Mouse (Mus musculus): ENCODE measurements around the gene Hk2.
A peak's percentile ranks its signal among the peaks of the same experiment; 100 is the strongest.

Gene Hk2

DNA sequence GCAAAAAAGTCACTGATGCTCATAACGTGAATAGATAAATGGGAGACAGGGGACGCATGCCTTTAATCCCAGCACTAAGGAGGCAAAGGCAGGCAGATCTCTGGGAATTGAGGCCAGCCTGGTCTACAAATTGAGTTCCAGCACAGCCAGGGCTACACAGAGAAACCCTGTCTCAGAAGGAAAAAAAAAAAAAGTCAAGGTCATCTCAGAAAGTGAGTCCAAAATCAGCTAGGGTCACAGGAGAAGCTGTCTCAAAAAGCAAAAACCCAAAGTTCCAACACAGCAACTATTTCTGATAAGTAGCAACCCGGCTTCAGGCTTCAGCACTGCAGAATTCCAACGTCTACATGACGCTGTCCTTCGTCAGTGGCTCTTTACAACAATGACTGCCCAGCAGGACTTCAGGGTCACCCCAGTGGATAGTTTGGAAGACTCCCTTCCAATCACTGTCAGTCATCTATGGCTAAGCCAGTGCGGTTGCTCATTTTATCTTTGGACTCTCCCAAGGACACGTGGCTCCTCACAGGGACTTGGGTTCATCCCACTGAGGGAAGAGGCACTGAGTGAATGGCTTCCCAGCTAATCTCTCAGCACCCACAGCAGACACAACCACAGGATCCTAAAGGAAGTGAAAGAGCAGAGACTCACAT, 33.3 kb downstream of the Hk2 start:
- no peak for DNase-seq (ENCODE audit: low read depth)

DNA sequence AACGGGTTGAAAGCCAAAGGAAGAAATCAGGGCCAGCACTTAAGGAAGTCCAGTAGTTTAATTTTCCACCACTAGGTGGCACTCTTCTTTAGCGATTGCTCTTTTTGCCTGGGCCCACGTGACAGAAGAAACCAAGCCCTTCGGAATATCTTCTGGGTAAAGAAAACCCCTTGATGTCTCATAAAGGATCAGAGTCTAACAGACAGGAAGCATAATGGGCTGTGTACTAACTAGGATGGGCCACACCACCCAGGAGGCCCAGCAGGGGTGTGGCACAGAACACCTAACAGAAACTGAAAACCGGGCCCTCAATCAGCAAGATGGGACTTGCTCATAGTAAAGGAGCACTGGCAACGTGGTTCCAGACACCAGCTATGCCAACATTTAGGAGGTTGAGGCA, 34.0 kb downstream of the Hk2 start:
- peak; percentile 57 for DNase-seq (ENCODE audit: low read depth)

DNA sequence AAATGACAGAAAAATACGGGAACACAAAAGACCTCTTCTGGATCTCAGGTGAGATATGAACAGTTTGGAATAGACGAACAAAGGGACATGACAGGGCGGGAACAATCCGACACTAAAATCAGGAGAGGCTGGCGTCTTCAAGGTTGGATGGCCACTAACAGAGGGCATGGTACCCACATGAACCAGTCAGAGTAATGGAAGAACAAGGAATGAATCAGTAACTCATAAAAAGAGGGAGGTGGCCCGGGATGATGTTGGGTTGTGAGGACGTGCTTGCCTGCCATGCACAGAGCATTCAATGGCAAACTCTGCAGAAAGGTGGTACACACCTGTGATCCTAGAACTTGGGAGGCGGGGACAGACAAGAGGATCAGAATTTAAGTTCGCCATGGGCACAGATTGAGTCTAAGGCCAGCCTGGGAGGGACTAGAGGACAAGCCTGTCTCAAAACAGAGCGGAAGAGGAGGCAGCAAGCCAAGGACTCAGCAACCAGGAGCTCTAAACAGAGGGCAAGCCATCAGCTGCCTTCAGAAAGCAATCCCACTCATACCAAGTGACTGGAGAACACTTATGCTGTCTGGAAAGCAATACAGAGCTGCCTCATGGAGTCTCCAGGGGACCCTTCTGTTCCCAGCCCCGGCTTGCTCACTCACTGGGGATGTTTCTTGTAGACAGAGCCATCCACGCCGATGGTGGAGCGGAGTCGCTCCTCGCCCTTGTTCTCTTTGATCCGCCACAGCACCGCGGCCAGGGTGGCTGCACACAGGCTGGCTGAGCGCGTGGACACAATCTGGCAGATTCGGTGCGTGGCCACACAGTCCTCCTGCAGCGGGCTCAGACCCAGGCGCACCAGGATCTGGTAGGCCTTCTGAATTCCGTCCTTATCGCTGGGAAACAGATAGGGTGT, 36.4 kb downstream of the Hk2 start:
- DNase-seq (ENCODE audit: low read depth): no peak

DNA sequence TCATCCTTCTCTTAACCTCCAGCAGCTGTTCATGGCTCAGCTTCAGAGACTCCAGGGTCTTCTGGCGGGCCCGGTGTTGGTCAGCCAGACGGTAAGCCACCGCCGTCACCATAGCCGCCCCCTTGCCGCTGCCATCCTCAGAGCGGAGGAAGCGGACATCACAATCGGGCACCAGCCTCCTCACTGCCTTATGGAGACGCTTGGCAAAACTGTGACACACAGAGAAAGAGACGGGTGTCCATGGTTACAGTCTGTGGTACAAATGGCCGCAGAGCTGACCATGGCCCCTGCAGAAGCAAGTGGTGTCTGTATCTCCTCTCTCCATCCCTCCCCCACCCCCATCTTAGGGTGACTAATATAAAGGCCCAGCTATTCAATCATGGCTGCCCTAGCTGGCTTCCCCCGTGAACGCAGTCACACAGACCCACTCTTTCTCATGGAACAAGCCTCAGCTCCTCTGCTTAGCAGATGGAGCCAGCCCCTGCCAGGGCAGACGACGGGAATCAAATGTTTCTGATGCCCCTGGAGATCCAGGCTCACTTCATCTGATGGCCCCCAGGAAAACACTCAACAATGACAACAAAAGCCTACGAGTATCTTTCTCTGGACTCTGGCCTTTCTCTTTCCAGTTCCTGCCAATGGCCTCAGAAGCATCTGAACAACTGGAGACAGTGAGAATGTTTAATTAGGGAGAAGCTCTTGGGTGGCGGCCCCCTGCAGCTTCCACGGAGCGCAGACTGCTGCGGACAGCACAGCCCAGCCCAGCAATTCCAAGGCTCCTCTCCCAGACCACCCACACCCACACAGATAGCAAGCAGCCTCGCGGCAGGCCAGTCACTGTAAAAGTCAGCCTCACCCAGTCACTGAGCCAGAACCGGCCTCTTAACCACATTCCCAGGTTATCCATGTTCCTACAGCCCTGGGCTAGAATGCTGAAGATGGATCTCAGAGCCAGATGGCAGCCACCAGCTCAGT, 37.3 kb downstream of the Hk2 start:
- DNase-seq (ENCODE audit: low read depth): no peak

DNA sequence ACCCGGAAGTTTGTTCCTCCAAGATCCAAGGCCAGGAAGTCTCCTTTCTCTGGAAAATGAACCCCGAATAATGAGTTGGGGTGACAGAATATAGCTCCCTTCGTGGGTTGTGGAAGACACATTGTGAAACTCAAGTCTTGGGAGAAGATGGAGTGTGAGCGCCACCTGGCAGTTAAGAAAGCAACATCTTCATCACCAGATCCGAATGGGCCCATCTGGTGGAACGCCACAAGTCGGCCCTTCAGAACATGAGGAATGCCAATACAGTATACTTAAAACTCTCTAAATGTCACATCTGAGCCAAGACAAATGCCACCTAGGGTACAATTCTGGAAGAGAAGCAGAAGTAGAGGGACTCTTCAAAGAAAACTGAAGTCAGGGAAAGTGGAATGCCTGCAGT, 38.9 kb downstream of the Hk2 start:
- no peak for DNase-seq (ENCODE audit: low read depth)

DNA sequence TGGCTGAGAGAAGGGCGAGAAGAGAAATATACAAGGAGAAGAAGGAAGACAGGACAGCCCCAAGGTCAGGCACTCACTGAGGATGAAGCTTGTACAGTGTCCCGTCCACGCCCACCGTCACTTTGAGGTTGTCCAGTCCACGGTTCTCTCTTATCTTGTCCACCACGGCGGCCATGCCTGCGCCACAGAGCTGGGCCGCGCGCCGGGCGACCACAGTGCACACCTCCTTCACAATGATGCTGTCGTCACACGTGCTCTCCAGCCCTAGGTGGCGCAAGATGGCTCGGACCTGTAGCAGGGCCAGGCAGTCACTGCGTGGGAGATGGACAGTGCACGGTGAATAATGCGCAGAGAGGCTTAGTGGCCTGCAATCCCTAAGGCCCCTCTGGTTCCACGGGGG, 45.6 kb downstream of the Hk2 start:
- no peak for DNase-seq (ENCODE audit: low read depth)

DNA sequence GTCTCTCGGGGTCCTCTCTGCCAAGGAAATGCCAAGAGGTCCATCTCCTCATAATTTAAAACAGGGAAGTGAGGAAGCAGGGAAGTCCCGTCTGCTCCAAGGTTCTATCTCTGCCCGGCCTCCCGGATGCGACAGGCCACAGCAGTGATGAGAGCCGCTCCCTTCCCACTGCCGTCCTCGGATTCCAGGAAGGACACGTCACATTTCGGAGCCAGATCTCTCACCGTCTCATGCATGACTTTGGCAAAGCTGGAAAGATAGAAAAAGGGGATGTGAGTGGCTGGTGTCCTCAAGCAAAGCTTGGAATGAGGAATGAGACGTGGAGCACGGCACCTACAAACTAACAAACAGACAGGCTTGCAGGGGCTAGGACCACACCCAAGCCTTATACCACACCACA, 47.0 kb downstream of the Hk2 start:
- no peak for DNase-seq (ENCODE audit: low read depth)

DNA sequence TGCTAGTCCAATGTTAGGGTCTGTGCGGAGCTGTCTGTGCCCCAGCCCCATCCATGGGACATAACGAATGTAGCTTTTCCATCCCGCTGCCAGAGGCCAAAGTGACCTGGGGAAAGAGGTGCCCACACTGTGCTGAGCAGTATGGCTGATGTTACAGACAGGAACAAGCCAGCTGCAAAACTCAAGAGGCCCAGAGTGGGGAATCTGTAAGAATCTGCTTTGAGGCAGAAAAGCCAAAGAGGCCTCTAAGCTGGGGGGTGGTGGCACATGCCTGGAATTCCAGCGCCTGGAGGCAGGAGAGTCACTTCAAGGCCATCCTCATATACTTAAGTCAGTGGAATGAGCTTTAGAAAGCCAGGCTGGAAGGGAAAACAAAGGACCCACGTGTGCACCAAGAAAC, 50.9 kb downstream of the Hk2 start:
- no peak for DNase-seq (ENCODE audit: low read depth)

DNA sequence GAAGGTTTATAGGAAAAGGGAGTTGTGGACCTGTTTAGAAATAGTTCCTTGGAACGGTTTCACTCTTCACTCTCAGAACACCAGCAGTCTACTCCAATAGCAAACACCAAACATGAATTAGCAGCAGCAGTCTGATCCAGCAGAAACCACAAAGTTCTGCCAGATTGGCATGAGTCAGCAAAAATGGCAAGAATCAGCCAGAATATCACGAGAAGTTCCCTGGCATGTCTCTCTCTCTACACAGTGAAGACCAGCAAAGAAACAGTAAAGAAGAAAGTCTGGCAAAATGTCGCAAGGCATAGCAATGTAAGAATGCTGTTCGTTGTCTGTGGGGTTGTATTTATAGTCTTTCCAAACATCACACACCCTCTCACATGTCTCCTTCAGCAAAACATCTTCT, 58.1 kb downstream of the Hk2 start:
- no peak for DNase-seq (ENCODE audit: low read depth)

DNA sequence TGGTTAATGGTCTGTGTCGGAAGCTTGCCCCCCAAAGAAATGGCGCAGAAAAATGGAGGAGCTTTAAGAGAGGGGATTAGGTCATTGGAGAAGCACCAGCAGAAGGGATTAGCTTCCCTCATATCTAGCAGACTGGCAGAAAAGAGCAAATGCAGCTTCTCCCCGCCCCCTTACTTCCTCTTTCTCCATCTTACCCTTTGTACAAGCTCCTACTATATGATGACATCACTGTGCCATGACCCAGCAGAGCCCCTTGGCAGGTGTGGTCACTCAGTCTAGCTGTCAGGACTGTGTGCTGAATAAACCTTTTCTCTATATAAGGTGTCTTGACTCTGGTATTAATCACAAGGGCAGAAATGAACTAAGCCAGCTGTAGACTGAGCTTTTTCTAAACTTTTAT, 58.6 kb downstream of the Hk2 start:
- DNase-seq (ENCODE audit: low read depth): no peak

DNA sequence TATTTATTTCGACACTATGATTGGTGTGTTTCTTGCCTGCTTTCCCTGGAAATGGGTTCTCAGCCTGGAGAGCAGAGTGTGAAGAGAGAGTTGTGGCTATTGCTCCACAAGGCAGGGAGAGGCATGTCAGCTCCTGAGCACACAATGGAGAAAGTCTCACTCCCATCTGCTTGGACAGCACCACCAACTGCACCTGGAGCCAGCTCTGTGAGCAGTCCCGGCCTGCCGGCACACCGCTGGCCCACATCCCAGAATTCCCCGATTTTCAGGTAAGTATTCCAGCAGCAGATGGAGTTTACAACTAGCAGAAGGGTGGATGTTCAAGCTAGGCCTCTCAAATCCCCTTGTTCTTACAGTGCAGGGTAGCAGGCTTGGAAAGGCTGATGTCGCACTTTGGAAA, 59.0 kb downstream of the Hk2 start:
- no peak for DNase-seq (ENCODE audit: low read depth)

DNA sequence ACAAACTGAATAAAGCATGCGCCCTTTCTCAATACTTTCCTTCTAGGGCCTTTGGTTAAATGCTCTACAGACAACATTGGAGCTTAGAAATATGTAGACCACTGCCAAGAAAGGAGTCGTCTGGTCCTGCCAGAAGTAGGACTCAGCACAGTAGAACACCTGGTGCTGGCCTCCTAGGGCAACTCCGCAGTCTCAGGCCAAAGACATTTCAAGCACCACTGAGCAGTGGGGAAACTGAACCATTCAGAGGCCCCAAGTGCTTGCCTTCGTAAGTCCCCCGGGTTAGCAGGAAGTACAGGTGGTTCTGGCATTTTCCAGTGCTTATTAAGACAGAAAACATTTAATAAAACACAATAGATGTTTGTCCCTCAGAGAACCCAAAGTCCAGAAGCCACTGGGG, 59.4 kb downstream of the Hk2 start:
- DNase-seq (ENCODE audit: low read depth): no peak

DNA sequence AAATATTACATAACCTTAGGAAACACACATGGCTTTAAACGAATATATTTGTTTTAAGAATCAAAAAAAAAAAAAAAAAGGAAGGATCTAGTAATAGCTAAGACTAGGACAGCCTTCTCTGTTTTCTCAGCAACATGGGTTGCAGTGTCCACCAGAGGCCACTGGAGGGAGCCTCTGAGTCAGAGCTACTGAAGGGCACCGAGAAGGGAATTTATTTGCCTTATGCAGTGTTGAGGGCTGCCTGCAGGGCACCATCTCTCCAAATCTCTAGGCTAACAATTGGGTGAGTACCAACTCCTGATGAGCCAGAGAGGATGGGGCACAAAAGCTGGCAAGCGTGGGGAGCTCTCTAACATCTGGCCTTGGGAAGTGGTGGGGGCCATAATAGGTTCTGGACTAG, 60.0 kb downstream of the Hk2 start:
- peak; percentile 79 for DNase-seq (ENCODE audit: low read depth)

DNA sequence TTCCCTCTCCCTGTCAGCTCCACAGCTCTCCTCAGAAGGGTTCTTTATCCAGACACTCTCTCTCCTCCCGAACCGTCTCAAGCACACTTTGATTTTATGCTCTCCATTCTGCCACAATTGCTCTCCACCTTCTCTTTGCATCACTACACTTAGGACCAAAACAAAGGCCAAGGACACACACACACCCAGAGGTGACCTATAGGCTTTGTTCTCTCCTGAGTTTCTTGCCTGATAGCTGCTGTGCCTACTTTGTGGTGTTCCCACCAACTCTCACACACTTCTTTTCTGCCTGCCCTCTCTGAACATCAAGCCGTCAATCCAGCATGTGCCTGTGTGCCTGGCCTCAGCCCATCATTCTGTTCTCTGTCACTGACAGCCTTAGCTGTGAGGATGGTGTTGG, 66.5 kb downstream of the Hk2 start:
- no peak for DNase-seq (ENCODE audit: low read depth)

DNA sequence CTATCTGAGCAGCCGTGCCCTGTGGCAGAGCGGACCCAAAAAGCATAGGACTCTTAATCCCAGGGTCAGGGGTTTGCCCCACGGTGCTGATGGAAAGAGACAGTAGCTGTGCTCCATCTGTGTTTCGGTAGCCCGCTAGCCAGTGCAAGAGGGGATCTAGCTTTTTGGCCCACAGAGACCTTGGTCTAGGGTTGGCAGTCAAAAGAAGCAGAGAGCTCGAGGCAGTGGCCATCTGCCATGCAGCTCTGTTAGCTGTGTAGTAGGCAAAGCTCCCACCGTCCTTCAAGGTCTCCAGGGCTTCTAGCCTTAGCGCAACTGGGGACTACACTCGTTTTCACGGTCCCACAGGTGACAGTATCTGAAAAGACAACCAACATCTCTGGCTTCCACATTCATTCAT, 67.0 kb downstream of the Hk2 start:
- no peak for DNase-seq (ENCODE audit: low read depth)

DNA sequence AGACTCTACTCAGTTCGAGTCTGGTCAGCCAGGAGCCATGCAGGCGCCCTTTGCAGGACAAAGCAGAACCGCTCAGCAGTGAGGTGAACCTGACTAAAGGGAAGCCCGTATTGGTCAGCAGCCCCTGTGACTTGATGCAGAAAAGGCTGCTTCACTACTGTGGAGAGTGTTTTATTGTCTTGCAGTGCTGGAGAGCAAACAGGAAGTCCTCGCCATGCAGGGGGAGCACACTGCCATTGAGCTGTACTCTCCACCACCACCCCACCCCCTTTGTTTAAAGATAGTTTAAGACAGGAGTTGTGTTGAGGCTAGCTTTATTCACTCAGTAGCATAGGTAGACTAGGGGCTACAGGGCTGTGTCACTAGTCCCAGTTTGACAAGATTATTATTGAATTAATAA, 69.0 kb downstream of the Hk2 start, which contains the start of gene Pole4:
TSS of gene Pole4 (minus strand) at position 145 of the 400 bp plus-strand sequence.
- no peak for DNase-seq (ENCODE audit: low read depth)

DNA sequence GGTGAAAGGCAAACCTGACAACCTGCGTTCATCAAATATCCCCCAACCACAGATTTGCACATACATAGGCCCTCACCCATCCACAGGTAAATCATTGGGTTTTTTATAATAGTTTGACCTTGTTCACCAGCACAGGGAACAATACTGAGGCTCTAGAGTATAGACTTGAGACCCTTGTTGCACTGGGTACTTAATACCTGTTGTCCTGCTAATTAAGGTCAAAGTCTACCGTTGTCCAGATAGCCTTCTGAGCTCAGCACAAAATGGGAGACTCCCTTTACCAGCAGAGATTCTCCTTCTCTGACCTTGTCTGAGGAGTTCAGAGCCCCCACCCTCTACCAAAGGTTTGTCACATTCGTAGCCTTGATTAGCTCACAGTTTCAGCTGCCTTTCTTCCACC, 70.5 kb downstream of the Hk2 start:
- no peak for DNase-seq (ENCODE audit: low read depth)

DNA sequence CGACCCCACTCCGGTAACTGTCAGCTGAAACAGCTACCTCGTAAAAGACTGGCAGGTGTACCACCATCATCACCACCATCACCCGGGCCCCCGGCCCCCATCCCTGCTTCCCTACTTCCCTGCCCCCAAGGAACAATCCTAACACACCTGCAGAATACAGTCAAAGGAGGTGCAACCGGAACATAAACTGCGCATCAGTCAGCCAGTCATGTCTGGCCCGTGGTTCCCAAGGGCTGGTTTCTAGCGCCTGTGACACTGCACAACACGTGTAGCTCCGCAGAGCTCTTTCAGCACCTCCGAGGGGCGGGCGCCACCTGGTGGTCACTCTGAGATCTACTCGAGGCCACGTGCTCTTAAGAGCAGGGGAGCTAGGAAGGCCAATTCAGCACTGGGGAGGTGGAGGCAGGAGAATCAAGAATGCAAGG, 71.6 kb downstream of the Hk2 start:
- DNase-seq (ENCODE audit: low read depth): peak; percentile 76

DNA sequence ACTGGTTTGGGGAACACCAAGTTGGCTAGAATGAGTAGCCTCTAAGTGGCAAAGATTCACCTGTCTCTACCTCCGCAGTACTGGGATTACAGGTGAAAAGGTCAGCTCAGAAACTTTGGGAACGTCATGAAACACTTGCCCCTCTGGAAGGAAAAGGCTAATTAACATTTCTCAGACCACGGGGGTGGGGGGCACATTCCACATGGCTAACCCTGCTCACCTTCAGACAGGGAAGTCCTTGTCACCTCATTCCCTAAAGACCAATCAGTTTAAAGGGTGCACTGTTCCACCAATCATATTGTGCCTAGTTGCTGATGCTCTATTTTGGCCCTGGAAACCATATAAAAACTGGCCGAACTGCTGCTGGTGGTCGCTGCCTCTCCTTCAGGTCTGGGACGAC, 73.0 kb downstream of the Hk2 start:
- no peak for DNase-seq (ENCODE audit: low read depth)

DNA sequence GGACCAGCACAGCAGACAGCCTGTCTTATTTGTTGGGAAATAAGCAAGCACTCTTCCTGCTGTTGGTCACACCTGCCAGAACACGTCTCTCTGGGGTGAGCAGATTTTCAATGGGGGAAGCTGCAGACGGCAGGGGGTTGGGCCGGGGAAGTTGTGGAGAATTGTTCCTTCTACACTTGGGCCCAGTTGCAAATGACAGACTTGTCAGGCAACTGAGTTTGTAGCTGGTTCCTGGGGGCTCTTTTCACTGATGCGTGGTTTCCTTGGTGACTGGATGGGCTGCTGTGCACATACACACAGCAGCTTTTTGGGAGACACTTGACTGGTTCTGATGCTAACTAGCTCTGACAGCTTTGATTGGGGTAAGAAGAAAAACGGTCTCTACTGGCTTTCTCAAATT, 74.4 kb downstream of the Hk2 start:
- no peak for DNase-seq (ENCODE audit: low read depth)

DNA sequence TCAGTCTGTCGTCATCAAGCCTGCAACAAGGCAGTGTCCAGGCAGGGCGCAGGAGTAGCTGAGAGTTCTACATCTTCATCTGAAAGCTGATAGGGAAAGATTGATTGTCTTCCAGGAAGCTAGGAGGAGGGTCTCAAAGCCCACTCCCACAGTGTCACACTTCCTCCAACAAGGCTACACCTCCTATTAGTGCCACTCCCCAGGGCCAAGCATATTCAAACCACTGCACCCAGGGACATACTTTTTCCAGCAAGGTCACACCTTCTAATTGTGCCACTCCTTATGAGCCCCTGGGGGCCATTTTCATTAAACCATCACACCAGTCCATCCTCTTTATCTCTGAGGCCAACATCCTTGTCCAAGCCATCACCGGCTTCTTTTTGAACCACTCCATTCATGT, 77.5 kb downstream of the Hk2 start:
- DNase-seq (ENCODE audit: low read depth): no peak

DNA sequence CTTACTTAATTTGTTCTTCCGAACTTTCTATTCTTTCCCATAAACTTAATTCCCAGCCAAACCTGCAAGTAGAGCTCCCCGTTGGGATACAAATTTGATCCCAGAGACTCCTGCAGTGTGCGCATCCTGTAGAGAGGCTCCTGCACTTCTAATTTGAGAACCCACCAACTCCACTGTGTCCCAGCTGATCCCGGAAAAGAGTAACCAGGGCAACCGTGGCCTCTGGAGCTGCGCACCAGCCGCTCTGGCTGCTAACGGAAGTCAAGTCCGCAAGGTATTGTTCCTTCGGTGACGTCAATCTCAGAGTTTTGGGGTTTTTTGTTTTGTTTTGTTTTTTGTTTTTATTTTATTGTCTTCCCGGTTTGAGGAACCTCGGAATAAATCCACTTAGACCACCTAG, 79.6 kb downstream of the Hk2 start:
- DNase-seq (ENCODE audit: low read depth): no peak

DNA sequence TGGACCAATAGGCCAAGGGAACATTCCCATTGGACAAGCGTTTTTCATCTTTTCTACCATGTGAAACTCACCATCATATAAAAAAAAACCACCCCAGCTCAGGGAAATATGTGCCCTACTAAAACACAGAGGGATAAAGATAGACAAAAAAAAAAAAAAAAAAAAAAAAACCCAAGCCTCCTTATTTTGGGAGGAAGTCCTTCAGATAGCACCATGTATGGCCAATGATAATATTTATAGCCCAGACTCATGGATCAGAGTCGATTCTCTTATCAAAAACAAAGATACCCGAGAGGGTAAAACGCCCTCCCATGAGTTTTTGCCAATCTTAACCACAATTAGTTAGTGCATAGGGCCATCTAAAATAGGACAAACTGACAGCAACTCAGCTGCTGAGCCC, 84.8 kb downstream of the Hk2 start:
- DNase-seq (ENCODE audit: low read depth): no peak

All from c-Kit-positive CD71-negative TER-119-negative erythroid progenitor cells, embryonic 14.5 days (primary cell).